Mouse (Mus musculus) lung, postnatal 4 days (tissue): ENCODE measurements around the gene Gfm2.
"Not testable (repeated sequence)": the region's sequence is repeated elsewhere in the genome, so short reads cannot be mapped to it uniquely, and the experiment has no call there.

Experiments used
- DNase-seq, 2 experiments: peaks; one replicate each; pipeline ENCODE4 v3.0.0; 2021

The Gfm2 gene

DNA sequence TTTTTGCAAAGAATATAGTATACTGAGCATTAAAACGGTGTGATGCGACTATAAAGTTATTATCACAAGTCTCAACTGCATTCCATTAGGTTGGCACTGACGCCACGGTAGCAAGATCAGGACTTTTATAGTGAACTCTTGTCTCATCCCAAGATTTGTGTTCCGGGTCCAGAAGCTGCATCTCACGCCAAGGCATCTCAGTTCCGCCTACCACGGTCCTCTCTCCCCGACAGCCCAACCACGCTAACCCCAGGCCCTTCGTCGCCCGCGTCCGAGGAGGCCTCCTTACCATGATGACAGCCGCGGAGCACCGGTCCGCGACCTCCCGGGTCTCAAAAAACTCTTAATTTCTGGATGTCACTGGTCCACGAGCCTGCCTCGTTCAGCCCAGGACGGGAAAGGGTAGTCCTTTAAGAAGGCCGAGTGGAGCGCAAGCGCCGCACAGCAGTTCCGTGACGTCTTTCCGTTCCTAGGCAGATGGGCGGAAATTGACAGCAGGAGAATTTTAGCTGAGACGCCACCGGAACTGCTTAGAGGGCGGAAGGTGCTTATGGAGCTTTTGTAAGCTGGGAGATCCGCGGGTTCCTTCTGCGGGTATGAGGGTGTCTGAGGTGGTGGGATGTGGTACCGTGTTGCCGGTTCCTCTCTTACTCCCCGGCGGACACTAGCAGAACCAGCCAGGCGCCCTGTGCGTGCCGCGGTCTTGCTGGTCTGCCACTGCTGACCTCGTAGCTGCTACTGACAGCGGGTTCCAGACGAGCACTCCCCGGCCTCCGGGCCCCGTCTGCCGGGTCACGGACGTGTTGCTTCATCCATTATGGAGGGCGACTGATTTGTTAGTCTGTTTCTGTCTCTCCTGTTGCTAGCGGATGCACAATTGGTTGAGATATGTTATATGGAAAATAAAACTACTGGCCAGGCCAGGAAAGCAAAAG is at the start of gene Gfm2, which contains the start of gene Nsa2:
Gene Gfm2 (plus strand): TSS at position 472 of the 935 bp plus-strand sequence.
Gene Nsa2 (minus strand): TSS at position 472 of the 935 bp plus-strand sequence.
- peak; percentile 92 to 93 for DNase-seq

DNA sequence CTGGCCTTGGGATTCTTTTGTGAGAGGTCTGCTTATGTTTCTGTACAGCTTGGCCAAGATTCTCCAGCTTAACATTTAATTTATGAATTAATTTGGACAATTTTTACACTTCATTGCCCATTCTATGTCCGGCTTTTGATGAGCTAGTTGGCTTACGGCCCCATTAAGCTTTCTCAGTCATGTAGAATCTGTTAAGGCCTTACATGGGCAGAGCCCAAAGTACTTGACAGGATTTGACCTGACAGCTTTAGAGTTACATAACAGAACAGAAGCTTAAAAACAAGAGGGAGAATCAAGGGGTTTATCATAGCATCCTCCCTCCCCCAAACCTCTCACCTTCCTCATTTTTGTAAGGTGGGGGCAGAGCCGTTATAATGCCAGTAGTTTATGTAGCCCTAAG is 49.6 kb upstream of the Gfm2 start:
- DNase-seq, result no peak

DNA sequence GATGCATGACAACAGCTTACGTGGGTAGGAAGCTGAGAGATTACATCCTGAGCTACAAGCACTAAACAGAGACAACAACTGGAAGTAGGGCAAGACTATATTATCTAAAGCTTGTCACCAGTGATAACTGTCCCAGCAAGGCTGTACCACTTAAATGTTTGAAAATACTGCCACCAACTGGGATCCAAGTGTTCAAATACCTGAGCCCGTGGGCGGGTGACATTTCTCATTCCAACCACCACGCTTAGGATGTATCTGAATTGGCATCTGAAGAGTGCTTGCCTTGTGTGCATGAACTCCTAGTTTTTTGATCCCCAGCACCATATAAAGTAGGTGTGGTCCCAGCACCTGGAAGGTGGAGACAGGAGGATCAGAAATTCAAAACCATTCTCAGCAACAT is 42.0 kb upstream of the Gfm2 start:
- no peak for DNase-seq

DNA sequence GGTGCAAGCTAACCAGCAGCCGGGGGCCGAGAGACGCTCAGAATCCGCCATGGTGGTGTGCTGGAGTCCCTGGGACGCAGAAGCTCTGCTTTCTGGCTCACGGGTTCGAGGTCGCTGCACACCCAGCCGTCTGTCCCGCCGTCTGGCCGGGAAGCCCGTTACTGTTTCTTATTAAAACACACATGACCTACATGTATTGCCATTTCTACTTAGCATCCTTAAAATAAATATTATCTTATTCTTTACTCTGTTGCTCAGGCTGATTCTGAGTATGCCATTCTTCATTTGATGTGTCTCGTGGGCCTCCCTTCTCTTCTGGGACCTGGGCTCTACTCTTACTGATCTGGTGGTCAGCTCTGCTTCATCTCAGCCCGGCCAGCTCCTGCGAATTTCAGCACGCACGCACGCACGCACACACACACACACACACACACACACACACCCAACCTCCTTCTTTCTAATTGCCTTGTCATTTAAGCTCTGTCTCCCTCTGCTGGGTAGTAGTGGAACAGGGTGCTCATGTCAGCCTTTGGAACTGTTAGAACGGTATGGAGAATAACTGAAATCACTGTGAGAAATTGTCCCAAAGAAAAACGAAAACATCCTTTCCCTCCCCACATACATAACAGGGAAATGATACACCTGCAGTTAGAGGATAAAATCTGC is 38.4 kb upstream of the Gfm2 start, which contains the start of gene Gm6169:
Gene Gm6169 (minus strand): TSS at position 51 of the 666 bp plus-strand sequence.
- peak; percentile 24 to 43 for DNase-seq

DNA sequence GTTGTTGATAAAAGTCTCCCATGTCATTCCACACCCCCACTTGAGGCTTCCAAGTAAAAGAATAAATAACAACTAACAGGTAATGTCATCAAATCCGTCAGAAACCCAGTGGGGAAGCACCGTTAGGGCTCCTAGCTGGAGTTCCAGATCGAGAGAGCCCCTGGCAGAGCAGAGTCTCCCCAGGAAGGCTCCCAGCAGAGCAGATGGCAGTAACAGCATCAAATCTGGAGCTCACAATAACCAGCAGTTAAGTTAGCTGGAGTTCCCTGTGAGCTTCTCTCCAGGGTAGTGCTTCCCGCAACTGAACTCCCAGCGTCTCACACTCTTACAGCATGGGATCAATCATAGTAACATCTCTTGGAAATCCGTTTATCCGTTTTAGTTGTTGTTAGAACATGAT is 32.7 kb upstream of the Gfm2 start:
- DNase-seq, result no peak

DNA sequence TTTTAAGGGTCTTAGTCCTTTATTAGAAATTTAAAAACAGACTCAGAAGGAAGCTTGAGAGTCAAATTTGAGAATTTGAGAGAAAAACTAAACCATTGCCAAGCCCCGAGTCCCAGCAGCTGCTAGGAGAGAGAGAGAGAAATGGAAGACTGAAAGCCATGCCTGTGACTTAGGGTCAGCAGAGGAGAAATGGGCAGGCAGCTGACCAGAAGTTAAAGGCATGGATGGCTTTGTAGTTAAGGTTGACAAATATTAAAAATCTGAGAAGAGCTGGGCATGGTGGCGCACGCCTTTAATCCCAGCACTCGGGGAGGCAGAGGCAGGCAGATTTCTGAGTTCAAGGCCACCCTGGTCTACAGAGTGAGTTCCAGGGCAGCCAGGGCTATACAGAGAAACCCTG is 30.0 kb upstream of the Gfm2 start:
- DNase-seq, result not testable (repeated sequence)

DNA sequence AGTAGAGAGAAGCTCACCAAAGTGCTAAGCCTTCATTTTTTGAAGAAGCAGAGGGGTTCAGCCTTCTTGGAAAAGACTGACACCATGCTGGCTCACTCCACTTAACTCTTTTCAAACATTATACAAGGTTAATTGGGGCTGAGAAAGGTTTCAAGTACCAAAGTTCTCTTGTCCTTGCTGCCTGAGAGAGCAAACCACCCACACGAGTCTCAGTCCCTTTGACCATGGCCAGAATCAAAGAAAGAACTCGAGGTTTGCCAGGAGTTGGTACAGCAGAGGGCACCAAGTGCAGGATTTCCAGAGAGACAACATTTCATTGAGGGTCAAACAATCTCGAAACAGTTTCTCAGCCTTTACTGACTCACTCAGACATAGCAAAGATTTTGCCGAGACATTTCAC is 28.7 kb upstream of the Gfm2 start:
- no peak for DNase-seq

DNA sequence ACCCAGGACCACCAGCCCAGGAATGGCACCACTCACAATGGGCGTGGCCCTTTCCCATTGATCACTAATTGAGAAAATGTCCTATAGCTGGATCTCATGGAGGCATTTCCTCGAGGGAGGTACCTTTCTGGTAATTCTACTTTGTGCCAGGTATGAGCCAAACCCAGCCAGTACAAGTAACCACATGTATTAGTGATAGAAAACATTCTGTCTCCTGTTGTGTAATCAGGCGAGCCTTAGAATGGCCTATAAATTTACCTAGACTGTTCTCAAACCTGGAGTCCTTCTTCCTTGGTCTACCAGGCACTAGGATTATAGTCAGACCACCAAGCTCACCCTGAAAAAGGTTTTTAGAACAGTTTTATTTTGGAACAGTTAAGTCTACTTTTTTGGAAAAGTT is 16.4 kb upstream of the Gfm2 start:
- DNase-seq, result no peak

DNA sequence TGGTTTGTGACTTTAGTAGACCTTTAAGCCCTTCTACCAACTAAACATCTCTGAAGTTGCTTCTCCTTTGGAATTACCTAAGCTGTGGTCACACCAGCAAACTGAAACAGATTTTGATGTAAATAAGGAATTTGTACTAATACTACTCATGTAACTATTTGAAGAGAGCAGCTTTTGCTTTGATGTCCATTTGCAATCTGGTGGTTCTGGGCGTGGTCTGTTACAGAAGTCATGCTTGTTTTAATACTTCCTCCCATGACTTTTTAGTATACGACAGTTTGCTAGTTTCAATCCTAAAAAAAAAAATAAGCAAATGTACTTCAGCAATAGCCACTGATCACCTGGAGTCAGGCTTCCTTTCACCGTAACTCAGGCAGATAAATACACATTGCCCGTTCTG is 8.1 kb upstream of the Gfm2 start:
- DNase-seq, result not testable (repeated sequence)

DNA sequence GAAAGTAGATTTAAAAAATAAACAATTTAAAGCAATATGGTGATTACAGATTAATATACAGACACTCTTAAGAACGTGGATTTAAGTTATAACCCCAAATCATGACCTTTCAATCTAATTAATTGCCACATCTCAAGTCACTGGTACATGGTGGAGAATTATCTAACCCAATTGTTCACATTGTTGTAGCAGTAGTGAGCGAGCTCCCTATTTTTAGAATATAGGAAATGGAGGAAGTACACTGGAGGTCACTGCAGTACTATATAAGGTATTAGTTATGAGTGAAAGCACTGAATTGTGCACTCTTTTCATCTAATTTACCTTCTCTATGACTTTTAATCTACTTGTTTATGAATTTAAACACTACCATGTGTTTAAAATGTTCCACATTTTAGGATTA is 7.3 kb upstream of the Gfm2 start:
- not testable (repeated sequence) for DNase-seq

DNA sequence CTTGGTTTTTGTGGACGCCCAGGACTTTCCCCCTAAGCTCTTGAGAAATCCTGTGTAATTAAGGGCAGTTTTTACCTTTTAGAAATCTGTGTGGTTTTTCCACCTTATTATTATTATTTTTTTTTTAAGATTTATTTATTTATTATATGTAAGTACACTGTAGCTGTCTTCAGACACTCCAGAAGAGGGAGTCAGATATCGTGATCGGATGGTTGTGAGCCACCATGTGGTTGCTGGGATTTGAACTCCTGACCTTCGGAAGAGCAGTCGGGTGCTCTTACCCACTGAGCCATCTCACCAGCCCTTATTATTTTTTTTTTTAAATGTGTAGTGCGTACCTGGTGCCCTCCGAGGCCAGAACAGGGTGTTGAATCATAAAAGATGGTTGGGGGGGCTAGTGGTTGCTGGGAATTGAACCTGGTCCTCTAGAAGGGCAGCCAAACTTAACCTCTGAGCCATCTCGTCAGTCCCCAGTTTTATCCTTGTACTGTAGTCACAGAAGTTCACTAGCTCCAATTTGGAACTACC is 731 bp downstream of the Gfm2 start:
- DNase-seq, result not testable (repeated sequence)

DNA sequence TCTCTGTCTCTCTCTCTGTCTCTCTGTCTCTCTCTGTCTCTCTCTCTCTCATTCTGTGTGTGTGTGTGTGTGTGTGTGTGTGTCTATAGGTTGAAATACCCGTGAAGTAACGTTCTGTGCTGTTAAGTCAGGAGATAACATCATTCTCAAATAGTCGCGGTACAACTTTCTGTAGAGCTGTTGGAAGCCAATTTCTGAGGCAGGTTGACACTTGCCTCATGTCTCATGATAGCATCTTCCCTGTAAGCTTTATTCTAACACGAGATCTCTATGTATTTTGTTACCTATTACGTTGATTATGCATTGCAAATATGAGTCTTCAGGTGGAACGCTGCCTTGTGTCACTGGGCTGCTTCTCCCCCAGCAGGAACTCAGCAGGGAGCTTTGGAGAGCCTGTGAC is 4.6 kb downstream of the Gfm2 start:
- no peak for DNase-seq

DNA sequence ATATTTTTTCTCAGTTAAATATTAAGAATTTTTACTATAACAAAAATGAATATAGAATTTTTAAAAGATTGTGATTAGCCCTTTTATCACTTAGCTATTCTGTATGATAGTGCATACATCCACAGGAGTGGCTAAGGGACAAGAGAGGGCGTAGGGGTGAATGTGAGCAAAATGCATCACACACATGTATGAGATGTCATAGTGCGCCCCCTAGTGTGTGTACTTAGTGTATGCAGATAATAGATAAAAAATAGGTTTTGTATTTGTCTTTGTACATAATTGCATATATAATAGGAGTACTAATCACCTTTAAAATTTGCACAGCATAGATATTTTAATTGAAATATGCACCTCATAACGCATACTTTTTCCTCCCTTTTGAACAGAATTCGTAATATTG is 8.1 kb downstream of the Gfm2 start:
- peak in 1 of 2 experiments; percentile 37 for DNase-seq

DNA sequence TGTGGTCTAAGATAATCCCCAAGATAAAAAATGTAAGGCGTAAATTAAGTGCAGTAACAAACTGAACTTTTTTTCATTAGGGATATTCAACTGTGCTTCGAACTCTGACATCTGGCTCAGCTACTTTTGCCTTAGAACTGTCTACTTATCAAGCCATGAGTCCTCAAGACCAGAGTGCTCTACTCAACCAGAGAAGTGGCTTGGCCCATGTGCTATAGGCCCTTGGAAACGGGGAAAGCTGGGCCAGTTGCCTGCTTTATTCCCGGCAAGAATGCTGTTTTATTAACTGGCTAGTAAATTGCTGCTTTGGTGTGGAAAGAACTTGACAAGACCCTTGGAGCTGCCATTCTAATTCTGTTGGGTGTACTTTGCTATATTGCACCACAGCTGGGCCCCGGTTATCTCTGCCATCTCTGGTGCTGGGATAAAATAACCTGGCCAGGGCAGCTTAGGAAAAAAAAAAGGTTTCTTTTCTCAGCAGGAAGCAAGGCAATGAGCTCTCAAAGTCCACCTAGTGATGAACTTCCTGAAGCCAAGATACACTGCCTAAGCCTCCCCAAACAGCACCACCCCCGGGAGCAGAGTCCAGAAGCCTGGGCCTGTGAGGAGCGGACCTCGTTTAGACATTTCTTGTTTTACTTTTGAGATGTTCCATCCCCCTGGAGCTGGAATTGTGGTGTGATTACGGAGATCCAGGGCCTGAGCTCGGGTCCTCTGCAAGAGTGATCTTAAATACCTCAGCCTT is 38.0 kb downstream of the Gfm2 start:
- no peak for DNase-seq

DNA sequence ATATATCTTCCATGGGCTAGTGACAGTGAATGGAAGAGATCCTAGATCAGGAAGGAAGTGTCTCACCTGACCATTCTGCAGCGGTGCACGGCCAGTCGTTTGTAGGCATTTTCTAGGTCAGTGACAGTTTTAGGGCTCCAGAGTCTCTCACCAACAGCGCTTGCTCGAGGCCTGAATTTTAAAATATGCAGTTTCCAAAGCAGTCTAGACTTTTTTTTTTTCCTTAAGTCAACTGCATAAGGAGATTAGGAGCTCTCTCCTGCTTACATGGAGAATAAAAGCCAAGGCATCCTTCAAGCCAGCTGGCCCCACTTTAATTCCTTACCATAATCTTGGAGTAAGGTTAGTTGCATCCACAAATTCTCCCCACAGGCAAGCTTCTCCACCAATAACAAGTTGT is 39.0 kb downstream of the Gfm2 start:
- DNase-seq, result no peak

DNA sequence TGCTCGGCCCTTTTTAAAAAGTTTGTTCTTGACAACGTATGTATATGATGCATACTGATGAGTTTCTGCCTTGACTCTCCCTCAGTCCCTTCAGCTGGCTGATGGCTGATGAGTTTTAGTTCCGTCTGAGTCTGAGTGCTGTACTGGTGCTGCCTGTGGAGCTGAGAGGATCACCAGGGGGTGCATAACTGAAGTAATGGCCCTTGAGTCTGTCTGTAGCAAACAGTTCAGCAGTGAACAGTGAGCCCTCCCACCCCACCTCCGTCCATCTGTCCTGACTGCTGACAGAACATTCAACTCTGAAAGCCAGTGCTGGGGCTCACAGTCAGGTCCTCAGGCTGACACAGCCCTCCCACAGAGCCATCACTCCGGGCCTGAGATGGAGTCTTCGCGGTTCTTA is 41.2 kb downstream of the Gfm2 start:
- no peak for DNase-seq

DNA sequence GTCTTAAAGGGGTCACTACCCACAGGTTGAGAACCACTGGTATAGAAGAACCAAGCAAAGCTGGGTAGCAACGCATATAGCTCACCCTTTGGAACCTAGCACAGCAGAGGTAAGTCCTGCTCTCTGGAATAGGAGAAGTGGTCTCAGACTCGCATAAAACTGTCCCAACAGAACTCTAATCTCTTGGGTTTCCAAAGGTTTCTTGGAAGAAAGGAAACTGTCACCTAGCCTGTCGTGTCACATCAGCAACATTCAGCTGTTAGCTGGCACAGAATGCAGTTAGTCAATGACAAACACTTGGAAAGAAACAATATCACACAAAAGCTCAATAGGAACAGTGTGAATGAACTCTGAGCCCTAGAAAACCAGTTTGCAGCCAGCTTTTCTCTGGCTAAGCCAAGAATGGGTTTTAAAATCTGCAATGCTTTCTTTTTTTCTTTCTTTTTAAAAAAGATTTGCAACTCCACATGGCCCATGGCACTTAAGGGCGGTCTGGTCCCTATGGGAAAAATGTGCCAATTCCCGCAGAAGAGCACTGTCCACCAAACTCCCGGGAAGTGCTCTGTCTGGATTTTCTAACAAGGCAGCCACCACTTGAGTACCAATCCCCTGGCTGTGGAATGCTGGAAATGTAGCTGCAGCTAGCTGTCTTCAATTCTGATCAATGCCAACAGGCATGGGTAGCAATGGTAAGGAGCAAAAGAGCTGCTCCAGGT is 42.5 kb downstream of the Gfm2 start:
- DNase-seq, result no peak

DNA sequence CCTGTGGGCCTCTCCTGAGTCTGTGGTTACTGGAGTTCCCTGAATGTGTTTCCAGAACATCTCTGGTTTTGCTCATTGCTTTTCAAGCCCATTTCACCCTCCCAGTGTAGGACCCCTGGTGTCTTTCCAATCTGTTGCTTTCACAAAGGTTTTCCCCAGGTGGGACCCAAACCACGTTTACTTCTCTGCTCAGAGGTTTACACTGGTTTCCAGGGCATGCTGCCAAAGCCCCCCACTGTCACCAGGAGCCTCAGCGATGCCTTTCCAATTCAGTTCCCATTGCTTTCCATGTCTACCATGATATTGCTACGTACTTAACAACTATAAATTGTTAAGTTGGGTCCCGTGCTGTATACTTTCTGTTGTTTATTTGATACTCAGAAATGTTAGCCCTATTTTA is 45.1 kb downstream of the Gfm2 start:
- no peak for DNase-seq

DNA sequence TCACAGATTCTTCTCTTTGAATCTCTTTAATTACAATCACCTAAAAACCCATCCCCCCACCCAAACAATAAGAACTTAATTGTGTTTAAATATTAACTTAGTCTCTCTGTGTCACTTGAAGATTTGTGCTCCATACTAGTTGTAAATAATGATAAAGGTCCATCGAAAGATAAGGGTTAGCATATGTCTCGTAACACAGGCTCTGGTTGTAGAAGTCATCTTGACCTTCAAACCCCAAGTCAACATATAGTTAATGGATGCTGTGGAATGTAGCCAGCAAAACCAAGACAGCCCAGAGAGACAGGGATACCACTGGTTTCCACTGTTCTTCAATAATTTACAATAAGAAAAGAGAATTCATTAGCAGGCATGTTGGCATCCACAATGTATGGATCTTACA is 46.4 kb downstream of the Gfm2 start:
- DNase-seq, result no peak

DNA sequence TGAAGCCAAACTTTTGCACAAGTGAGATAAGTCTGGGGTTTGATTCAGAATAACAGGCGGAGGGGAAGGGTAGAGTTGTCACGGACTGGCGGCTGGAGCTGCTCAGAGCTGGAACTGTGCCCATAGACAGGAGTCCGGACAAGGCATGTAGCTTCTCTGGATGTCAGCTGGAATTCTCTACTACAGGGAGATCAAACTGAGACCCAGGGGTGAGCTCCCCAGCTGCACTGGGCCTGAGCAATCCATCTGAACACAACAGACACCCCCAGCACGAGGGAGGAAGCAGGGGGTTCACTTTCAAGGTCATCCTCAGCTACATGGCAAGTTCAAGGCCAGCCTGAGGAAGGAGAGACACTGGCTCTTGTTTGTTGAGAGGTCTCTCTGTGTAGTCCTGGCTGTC is 46.9 kb downstream of the Gfm2 start:
- no peak for DNase-seq

DNA sequence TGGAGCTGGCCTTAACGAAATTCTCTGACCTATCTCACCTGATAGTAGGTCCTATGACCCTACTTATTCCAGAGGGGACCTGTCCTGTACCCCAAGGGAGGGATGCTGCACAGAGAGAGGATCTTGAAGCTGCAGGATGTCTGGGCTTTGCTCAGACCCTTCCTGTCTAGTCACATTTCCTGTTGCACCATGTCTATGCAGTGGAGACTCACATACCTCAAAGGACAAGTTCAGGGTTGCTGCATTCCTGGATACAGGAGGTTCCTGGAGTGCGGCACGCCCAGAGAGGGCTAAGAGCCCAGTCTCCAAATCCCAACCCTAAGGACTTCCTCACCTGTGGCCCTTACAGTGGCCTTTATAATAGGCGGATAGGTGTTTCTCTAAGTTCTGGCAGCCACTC is 48.6 kb downstream of the Gfm2 start:
- no peak for DNase-seq

DNA sequence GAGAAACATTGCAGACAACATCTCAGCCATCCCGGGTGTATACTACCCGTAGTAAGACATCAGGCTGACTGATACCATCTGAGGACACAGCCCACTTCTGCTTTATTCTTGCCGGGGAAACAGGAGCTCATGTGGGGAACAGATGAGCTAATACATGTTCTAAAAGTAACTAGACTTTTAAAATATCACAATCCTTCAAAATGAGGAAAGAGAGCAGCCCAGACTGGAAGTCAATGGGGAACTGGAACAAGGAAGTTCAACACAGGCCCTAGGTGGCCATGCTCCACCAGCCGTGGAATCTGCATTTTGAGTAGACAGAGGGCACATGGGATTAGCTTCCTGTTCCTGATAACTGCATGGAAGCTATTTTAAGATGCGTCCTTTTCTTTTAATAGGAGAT is 50.0 kb downstream of the Gfm2 start:
- peak; percentile 16 to 38 for DNase-seq
